Mouse (Mus musculus) embryonic fibroblast, embryonic 13.5 days (primary cell): Measurements from ENCODE around the gene Nrn1. TPM values are rescaled to one million over a fixed set of nuclear protein-coding genes. Genes with fewer than 3 reads are reported as not detected.

Experiments used
- H3K27ac ChIP-seq: 2 replicates; pipeline ENCODE4 v1.5.1; 2012; ENCODE audit warnings: low read length, control low read depth, inconsistent platforms; ENCODE audit not compliant: insufficient read depth
- H3K4me1 ChIP-seq: 2 replicates; pipeline ENCODE4 v1.6.1; 2011; ENCODE audit warnings: low read length; ENCODE audit not compliant: control insufficient read depth, insufficient read depth
- H3K4me3 ChIP-seq: 2 replicates; pipeline ENCODE4 v1.5.1; 2011; ENCODE audit warnings: mild to moderate bottlenecking, control low read depth, low read length; ENCODE audit not compliant: insufficient read depth
- CTCF ChIP-seq: IDR thresholded peaks from 2 replicates; pipeline ENCODE4 v1.5.1; 2011; ENCODE audit warnings: mild to moderate bottlenecking, control low read depth, low read length, moderate library complexity, borderline replicate concordance; ENCODE audit not compliant: insufficient read depth
- POLR2A ChIP-seq: IDR thresholded peaks from 2 replicates; pipeline ENCODE4 v1.6.1; 2011; ENCODE audit warnings: low read depth, mild to moderate bottlenecking, control low read depth, low read length, moderate library complexity
- polyA plus RNA-seq: library from polyadenylated mRNA; stranded (reverse); fragments of >200 nt; gene quantifications from 2 replicates; pipeline ENCODE4 v1.2.4, GENCODE M21; 2011; ENCODE audit warnings: low read depth; ENCODE audit not compliant: missing spikeins, insufficient read length

The Nrn1 gene
- polyA plus RNA-seq, 1 experiment = 8.9 TPM

GRCm38 (mm10) chr13:36695516-36696201 lies 39.3 kb downstream of the Nrn1 start:
- H3K4me1 ChIP-seq = 0 out of 2 replicates have a peak, but pooled peaks cover 3% of the 10 kb centered on the region
- no peak overlapping the region for H3K4me3 ChIP-seq
- H3K27ac ChIP-seq = no peak overlapping the region; the same call in 1 of the 2 replicates
- TF ChIP-seq POLR2A (no peak), CTCF (no peak)

- Histone ChIP-seq H3K4me1 (no peaks in the 10 kb centered on the region), H3K4me3 (no peak overlapping the region), H3K27ac (no peak overlapping the region)
- TF ChIP-seq POLR2A (no peak), CTCF (no peak)
Observed at GRCm38 (mm10) chr13:36683581-36683980, 51.4 kb downstream of the Nrn1 start.

GRCm38 (mm10) chr13:36680690-36681355 lies 54.1 kb downstream of the Nrn1 start:
- Histone ChIP-seq H3K4me3 (no peak overlapping the region), H3K4me1 (no peaks in the 10 kb centered on the region), H3K27ac (no peak overlapping the region)
- TF ChIP-seq POLR2A (no peak), CTCF (no peak)

- Histone ChIP-seq H3K4me1 (no peaks in the 10 kb centered on the region), H3K27ac (no peak overlapping the region), H3K4me3 (no peak overlapping the region)
- TF ChIP-seq POLR2A = no peak
- TF ChIP-seq CTCF = no peak
Observed at GRCm38 (mm10) chr13:36679345-36679744, 55.6 kb downstream of the Nrn1 start.
